In the genomic region with DNA sequence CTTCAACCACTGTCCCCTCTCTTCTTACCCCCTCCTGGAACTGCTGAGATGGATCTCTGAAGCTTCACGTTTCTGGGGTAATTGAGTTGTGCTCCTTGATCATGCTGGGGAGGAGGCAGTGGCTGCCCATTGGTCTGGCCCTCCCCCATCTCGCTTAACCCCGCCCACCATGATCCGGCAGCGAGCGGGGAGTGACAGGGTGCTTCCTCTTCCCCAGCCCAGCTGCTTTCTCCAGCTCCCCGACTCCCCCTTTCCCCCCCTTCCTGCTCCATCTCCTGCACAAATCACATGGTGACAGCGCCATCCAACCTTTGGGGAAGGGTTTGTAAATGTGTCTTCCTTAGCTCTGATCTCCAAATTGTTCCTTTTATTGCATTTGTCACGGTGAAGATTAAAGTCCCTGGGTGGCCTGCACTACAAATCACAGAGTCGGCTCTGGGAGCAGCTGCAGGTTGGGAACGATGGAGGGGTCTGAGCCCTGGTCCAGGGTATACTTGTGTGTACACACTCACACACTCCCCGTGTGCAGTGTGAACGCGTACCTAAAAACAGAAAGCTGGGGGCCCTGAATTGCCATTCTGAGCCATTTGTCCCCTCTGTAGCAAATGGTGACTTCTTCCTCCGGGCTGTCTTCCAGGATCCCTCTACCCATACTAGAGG, we compare ENCODE assay signal across 8 mouse cellular contexts. TPM values are rescaled to one million over a fixed set of nuclear protein-coding genes. Genes with fewer than 3 reads are reported as not detected.
DNase-seq lines count a peak whose midpoint lies in the region; ATAC-seq and TF ChIP-seq lines count a peak whose summit lies in the region.

No protein-coding gene starts in this region.

- peak overlapping the region; percentile 36; the same call in 1 of the 2 replicates for H3K4me3 ChIP-seq in heart, adult 2 months
- no peak overlapping the region; the same call in 1 of the 2 replicates for H3K4me3 ChIP-seq in liver, adult 2 months (ENCODE audit: insufficient read depth, low read depth, low read length)
- peak overlapping the region; percentile 14 for H3K4me3 ChIP-seq in midbrain, embryonic 16.5 days (ENCODE audit: low read depth, low read length)
- peak overlapping the region; percentile 24 for H3K4me3 ChIP-seq in stomach, embryonic 16.5 days (replicated peaks; ENCODE audit: low read length)

- H3K27me3 ChIP-seq in heart, adult 2 months (ENCODE audit: control insufficient read depth, insufficient read depth, low read length), result no peaks in the 10 kb centered on the region
- H3K27me3 ChIP-seq in liver, adult 2 months (ENCODE audit: control insufficient read depth, insufficient read depth, low read length), result no peaks in the 10 kb centered on the region
- peaks cover 16% of the 10 kb centered on the region for H3K27me3 ChIP-seq in midbrain, embryonic 16.5 days (ENCODE audit: control insufficient read depth, insufficient read depth, low read depth, low read length)
- H3K27me3 ChIP-seq in stomach, embryonic 16.5 days (ENCODE audit: control insufficient read depth, insufficient read depth, low read length), result no peaks in the 10 kb centered on the region

- no peak for TF ChIP-seq CTCF in heart, adult 2 months (IDR thresholded peaks at IDR 0.05)
- no peak for TF ChIP-seq CTCF in liver, adult 2 months (IDR thresholded peaks at IDR 0.05; ENCODE audit: low read depth, low read length)

- H3K79me2 ChIP-seq in heart, adult 2 months (replicated peaks; ENCODE audit: control insufficient read depth, insufficient read depth, low read length), result no peaks in the 10 kb centered on the region
- H3K79me2 ChIP-seq in liver, adult 2 months (ENCODE audit: control insufficient read depth, insufficient read depth, low read length), result no peaks in the 10 kb centered on the region

- TF ChIP-seq POLR2A in heart, adult 2 months (IDR thresholded peaks at IDR 0.05; ENCODE audit: insufficient read depth, low read depth, low read length), result no peak
- no peak for TF ChIP-seq POLR2A in liver, adult 2 months (IDR thresholded peaks at IDR 0.05; ENCODE audit: extremely low read depth, insufficient read depth, low read length)

- ATAC-seq in midbrain, embryonic 16.5 days, result peak; percentile 66
- peak; percentile 63 for ATAC-seq in stomach, embryonic 16.5 days (ENCODE audit: insufficient read depth, low FRiP score)

- peak; percentile 59 for DNase-seq in layer of hippocampus, adult 11-12 months (ENCODE audit: low spot score)
- DNase-seq in layer of hippocampus, adult 9-10 months (ENCODE audit: low spot score), result no peak
- peak; percentile 77 for DNase-seq in embryo, embryonic 10 days (ENCODE audit: low spot score)
- peak; percentile 82 to 83 for DNase-seq in heart, adult 2 months
- DNase-seq in kidney, adult 11 months, result peak; percentile 34
- DNase-seq in liver, adult 2 months (ENCODE audit: extremely low read depth, low read depth, low spot score), result peak; percentile 51

- 0 out of 2 replicates have a peak overlapping the region, but pooled peaks have one; percentile 36 for H3K9ac ChIP-seq in heart, adult 2 months (ENCODE audit: low read depth, low read length)
- peak overlapping the region; percentile 67 for H3K9ac ChIP-seq in liver, adult 2 months (ENCODE audit: low read depth, low read length)
- peak overlapping the region; percentile 49 for H3K9ac ChIP-seq in midbrain, embryonic 16.5 days (ENCODE audit: low read depth, low read length)
- H3K9ac ChIP-seq in stomach, embryonic 16.5 days (ENCODE audit: low read length), result peak overlapping the region; percentile 56

- intact Hi-C loops in heart, adult 2 months (cut with DNase I), result no loop called here

- no peak overlapping the region for H3K27ac ChIP-seq in heart, adult 2 months
- H3K27ac ChIP-seq in liver, adult 2 months (replicated peaks; ENCODE audit: insufficient read depth, low read depth, low read length), result no peak overlapping the region
- peak overlapping the region; percentile 65 for H3K27ac ChIP-seq in midbrain, embryonic 16.5 days (ENCODE audit: low read length)
- H3K27ac ChIP-seq in stomach, embryonic 16.5 days (ENCODE audit: low read length), result no peak overlapping the region

- TF ChIP-seq EP300 in heart, adult 2 months (IDR thresholded peaks at IDR 0.05; ENCODE audit: insufficient read depth, low read depth, low read length), result no peak

- H3K4me2 ChIP-seq in midbrain, embryonic 16.5 days (ENCODE audit: low read length), result peak overlapping the region; percentile 49
- H3K4me2 ChIP-seq in stomach, embryonic 16.5 days (ENCODE audit: low read depth, low read length), result peak overlapping the region; percentile 51

- 0 out of 2 replicates have a peak, but pooled peaks cover 3% of the 10 kb centered on the region for H3K9me3 ChIP-seq in midbrain, embryonic 16.5 days (replicated peaks; ENCODE audit: control insufficient read depth, low read length, poor library complexity, severe bottlenecking)
- H3K9me3 ChIP-seq in stomach, embryonic 16.5 days (replicated peaks; ENCODE audit: control insufficient read depth, low read length), result no peaks in the 10 kb centered on the region

- peaks cover 3% of the 10 kb centered on the region; the same call in 1 of the 2 replicates for H3K4me1 ChIP-seq in heart, adult 2 months (ENCODE audit: control insufficient read depth, insufficient read depth, low read length)
- H3K4me1 ChIP-seq in liver, adult 2 months (ENCODE audit: control insufficient read depth, insufficient read depth, low read length), result peaks cover 3% of the 10 kb centered on the region
- peaks cover 36% of the 10 kb centered on the region for H3K4me1 ChIP-seq in midbrain, embryonic 16.5 days (ENCODE audit: control insufficient read depth, insufficient read depth, low read length)
- H3K4me1 ChIP-seq in stomach, embryonic 16.5 days (ENCODE audit: control insufficient read depth, insufficient read depth, low read length), result peaks cover 13% of the 10 kb centered on the region

- 20% methylated on average over 15 of the region's 15 CpGs for WGBS in heart, adult 2 months
- 23% methylated on average over 15 of the region's 15 CpGs for WGBS in liver, adult 2 months
- 11% methylated on average over 15 of the region's 15 CpGs for WGBS in midbrain, embryonic 16.5 days
- 15% methylated on average over 15 of the region's 15 CpGs for WGBS in stomach, embryonic 16.5 days

- no peaks in the 10 kb centered on the region for H3K36me3 ChIP-seq in heart, adult 2 months (ENCODE audit: control insufficient read depth, insufficient read depth, low read length)
- no peaks in the 10 kb centered on the region for H3K36me3 ChIP-seq in liver, adult 2 months (ENCODE audit: control insufficient read depth, insufficient read depth, low read length)
- H3K36me3 ChIP-seq in midbrain, embryonic 16.5 days (ENCODE audit: control insufficient read depth, insufficient read depth, low read length), result no peaks in the 10 kb centered on the region
- H3K36me3 ChIP-seq in stomach, embryonic 16.5 days (ENCODE audit: control insufficient read depth, insufficient read depth, low read length), result no peaks in the 10 kb centered on the region

RNA-seq across cellular contexts. Expression of a gene that starts 52.5 kb away (rescaled TPM):
- 10 to 100 TPM; 19.6 to 20.4 TPM for total RNA-seq in heart, adult 2 months (2021)
- polyA plus RNA-seq in heart, adult 2 months (2012; rRNA removed), result 10.4 and 18.0 TPM in 2 replicates
- total RNA-seq in liver, adult 2 months (2014; rRNA removed), result 10.9 and 12.6 TPM in 2 replicates
- polyA plus RNA-seq in liver, adult 2 months (2012; rRNA removed), result 7.1 and 7.8 TPM in 2 replicates
- 64.3 and 66.5 TPM in 2 replicates for polyA plus RNA-seq in midbrain, embryonic 16.5 days (2015; fragmentation: Nextera tagmentation; extraction: Ambion mirVana)
- polyA plus RNA-seq in stomach, embryonic 16.5 days (2015; fragmentation: Nextera tagmentation; extraction: Ambion mirVana), result 39.2 and 40.8 TPM in 2 replicates
